Mouse (Mus musculus): ENCODE data around the gene Prkce. TPM values are rescaled to one million over a fixed set of nuclear protein-coding genes. Genes with fewer than 3 reads are reported as not detected.

The Prkce gene
- polyA plus RNA-seq, 1 experiment from 2014 or later = 7.4 TPM

DNA sequence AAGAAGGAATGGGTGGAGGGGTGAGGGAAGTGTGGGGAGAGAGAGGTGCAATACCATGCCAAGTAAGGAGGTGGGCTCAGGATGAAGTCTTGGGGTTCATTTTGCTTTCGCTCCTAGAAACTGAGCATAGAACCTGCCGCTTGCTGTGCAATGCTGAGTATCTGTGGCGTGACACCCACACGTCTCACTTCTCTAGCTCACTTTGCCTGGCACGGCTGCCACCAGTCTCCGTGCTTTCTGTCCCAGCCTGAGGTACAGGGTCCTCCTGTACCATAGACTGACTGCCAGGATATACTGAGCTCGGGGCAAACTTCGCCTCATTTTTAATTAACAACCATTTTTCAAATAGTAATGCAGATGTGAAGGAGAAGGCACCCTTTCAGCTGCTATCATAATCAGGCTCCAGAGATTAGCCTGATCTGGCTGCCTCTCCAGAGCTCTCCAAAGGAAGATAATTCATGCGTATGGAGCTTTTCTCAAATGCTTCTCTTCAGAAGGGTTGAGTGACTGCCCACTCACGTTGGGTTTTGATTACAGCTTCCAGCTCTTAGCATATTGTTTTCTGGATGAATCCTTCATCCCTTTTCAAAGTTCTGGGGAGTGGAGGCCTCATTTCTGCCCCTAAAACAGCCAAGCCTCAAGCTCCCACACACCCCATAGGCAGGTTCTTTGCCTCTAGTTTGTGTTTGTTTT lies 253.2 kb downstream of the Prkce start:
- H3K9ac ChIP-seq (ENCODE audit: low read depth, low read length) = no peak overlapping the region
- H3K4me2 ChIP-seq (replicated peaks; ENCODE audit: low read depth, low read length) = no peak overlapping the region
- H3K9me3 ChIP-seq (ENCODE audit: control insufficient read depth, low read length) = no peaks in the 10 kb centered on the region
- no peaks in the 10 kb centered on the region for H3K36me3 ChIP-seq (ENCODE audit: control insufficient read depth, insufficient read depth, low read length)
- DNase-seq (ENCODE audit: low spot score) = no peak
- 91% methylated on average over 10 of the region's 10 CpGs for WGBS
- H3K27me3 ChIP-seq (ENCODE audit: control insufficient read depth, insufficient read depth, low read length) = no peaks in the 10 kb centered on the region
- no peak for ATAC-seq (ENCODE audit: low FRiP score)
- H3K4me3 ChIP-seq (ENCODE audit: low read depth, low read length) = no peak overlapping the region
- H3K4me1 ChIP-seq (replicated peaks; ENCODE audit: control insufficient read depth, insufficient read depth, low read length) = no peaks in the 10 kb centered on the region
- H3K27ac ChIP-seq (ENCODE audit: low read depth, low read length) = no peak overlapping the region

DNA sequence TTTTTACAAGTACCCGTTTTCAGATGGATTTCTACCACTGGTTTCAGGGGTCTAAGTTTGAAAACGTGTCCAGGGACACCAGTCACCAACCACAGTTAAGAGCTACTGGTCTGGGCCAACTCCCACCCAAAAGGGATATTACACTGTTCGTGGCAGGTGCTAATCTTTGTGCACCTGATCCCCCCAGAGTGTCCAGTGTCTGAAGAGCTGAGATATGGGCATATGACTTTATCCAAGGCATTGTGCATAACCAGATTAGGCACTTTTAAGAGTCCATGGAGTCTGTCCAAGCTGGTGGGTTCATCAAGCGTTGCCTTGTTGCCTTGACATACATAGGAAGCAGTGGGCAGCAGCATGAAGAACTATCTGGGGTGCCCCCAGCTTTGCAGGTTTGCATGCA lies 254.4 kb downstream of the Prkce start:
- Histone ChIP-seq H3K9me3 (ENCODE audit: control insufficient read depth, low read length) (no peaks in the 10 kb centered on the region), H3K27ac (ENCODE audit: low read depth, low read length) (no peak overlapping the region), H3K4me3 (ENCODE audit: low read depth, low read length) (no peak overlapping the region), H3K9ac (ENCODE audit: low read depth, low read length) (no peak overlapping the region), H3K36me3 (ENCODE audit: control insufficient read depth, insufficient read depth, low read length) (no peaks in the 10 kb centered on the region), H3K4me2 (replicated peaks; ENCODE audit: low read depth, low read length) (no peak overlapping the region), H3K4me1 (replicated peaks; ENCODE audit: control insufficient read depth, insufficient read depth, low read length) (no peaks in the 10 kb centered on the region), H3K27me3 (ENCODE audit: control insufficient read depth, insufficient read depth, low read length) (no peaks in the 10 kb centered on the region)
- WGBS = 86% methylated on average over 4 of the region's 4 CpGs
- DNase-seq (ENCODE audit: low spot score) (no peak), ATAC-seq (ENCODE audit: low FRiP score) (no peak)

DNA sequence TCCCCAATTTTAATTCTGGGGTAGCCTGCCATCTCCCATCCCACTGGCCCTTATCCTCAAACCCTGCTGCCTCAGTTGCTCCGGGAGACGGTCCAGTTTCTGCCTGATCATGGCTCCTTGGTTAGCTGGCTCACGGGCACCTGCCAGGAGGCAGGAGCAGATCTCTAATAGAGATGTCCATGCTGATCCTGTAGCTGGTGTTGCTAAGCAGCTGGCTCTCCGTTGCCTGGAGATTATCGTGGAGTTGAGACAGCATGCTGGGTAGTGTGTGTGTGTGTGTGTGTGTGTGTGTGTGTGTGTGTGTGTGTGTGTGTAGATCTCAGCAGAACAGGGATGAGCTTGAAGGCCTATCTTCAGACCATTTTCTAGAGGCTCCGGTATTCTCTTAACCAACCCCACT lies 262.3 kb downstream of the Prkce start:
- Histone ChIP-seq H3K4me3 (ENCODE audit: low read depth, low read length) (no peak overlapping the region), H3K4me2 (replicated peaks; ENCODE audit: low read depth, low read length) (no peak overlapping the region), H3K9me3 (ENCODE audit: control insufficient read depth, low read length) (no peaks in the 10 kb centered on the region), H3K27ac (ENCODE audit: low read depth, low read length) (no peak overlapping the region), H3K9ac (ENCODE audit: low read depth, low read length) (no peak overlapping the region), H3K27me3 (ENCODE audit: control insufficient read depth, insufficient read depth, low read length) (no peaks in the 10 kb centered on the region), H3K36me3 (ENCODE audit: control insufficient read depth, insufficient read depth, low read length) (no peaks in the 10 kb centered on the region), H3K4me1 (replicated peaks; ENCODE audit: control insufficient read depth, insufficient read depth, low read length) (no peaks in the 10 kb centered on the region)
- WGBS = 93% methylated on average over 6 of the region's 6 CpGs
- ATAC-seq (ENCODE audit: low FRiP score) (no peak), DNase-seq (ENCODE audit: low spot score) (no peak)

DNA sequence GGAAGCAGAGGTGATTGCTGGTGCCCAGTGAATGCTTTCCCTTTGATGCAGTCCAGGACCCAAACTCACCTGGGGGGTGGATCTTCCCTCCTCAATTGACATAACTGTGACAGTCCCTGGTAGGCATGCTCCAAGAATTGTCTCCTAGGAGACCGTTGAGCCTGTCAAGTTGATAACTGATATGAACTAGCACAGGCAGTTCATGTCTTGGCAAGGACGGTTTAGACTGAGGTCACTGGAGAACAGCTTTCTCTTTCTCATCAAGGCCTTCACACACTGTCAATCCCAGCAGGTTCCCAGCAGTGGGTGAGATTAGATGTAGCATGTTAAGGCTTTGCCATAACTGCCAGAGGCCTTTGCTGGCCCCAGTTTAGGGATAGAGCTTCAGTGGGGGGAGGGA lies 265.5 kb downstream of the Prkce start:
- Histone ChIP-seq H3K4me2 (replicated peaks; ENCODE audit: low read depth, low read length) (no peak overlapping the region), H3K4me1 (replicated peaks; ENCODE audit: control insufficient read depth, insufficient read depth, low read length) (no peaks in the 10 kb centered on the region), H3K9me3 (ENCODE audit: control insufficient read depth, low read length) (no peaks in the 10 kb centered on the region), H3K4me3 (ENCODE audit: low read depth, low read length) (no peak overlapping the region), H3K27ac (ENCODE audit: low read depth, low read length) (no peak overlapping the region), H3K36me3 (ENCODE audit: control insufficient read depth, insufficient read depth, low read length) (no peaks in the 10 kb centered on the region), H3K9ac (ENCODE audit: low read depth, low read length) (no peak overlapping the region), H3K27me3 (ENCODE audit: control insufficient read depth, insufficient read depth, low read length) (no peaks in the 10 kb centered on the region)
- DNase-seq (ENCODE audit: low spot score) = no peak
- 72% methylated on average over 2 of the region's 2 CpGs for WGBS
- no peak for ATAC-seq (ENCODE audit: low FRiP score)

DNA sequence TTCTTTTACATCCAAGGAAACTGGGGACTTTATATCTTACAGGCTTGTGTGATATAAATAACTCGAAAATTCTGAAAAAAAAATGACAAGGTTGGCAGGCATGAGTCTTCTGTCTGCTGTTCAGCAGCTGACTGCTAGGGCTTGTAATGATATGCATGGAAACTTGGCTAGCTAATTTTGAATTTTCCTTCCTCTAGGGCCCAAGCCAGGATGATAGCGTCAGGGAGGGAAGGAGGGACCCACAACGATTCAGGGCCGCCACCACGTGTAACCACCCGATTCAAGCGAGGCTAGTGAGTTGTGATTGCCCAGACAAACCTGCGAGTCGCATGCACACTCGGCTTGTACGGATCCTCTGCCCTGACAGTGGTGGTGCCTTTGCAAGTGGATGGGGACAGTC lies 266.2 kb downstream of the Prkce start:
- WGBS = 92% methylated on average over 11 of the region's 11 CpGs
- Histone ChIP-seq H3K4me2 (replicated peaks; ENCODE audit: low read depth, low read length) (no peak overlapping the region), H3K9ac (ENCODE audit: low read depth, low read length) (no peak overlapping the region), H3K27ac (ENCODE audit: low read depth, low read length) (no peak overlapping the region), H3K4me1 (replicated peaks; ENCODE audit: control insufficient read depth, insufficient read depth, low read length) (no peaks in the 10 kb centered on the region), H3K4me3 (ENCODE audit: low read depth, low read length) (no peak overlapping the region), H3K27me3 (ENCODE audit: control insufficient read depth, insufficient read depth, low read length) (no peaks in the 10 kb centered on the region), H3K9me3 (ENCODE audit: control insufficient read depth, low read length) (no peaks in the 10 kb centered on the region), H3K36me3 (ENCODE audit: control insufficient read depth, insufficient read depth, low read length) (no peaks in the 10 kb centered on the region)
- no peak for ATAC-seq (ENCODE audit: low FRiP score)
- no peak for DNase-seq (ENCODE audit: low spot score)

DNA sequence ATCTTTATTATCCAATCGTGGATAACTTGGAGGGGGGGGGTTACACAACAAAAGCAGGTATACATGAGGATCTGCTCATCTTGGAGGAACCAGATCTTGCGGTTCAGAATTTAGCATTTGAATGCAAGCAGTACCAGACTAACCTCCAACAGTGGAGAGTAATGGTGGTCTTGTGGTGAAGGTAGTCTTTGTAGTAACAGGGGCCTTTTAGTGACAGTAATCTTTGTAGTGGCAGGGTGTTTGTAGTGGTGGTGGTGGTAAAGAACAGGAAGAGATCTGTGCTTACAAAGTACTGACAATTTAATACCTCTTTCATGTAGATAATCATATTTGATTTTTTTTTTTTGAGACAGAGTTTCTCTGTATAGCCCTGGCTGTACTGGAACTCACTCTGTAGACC lies 267.2 kb downstream of the Prkce start:
- WGBS = 66% methylated on average over 2 of the region's 2 CpGs

DNA sequence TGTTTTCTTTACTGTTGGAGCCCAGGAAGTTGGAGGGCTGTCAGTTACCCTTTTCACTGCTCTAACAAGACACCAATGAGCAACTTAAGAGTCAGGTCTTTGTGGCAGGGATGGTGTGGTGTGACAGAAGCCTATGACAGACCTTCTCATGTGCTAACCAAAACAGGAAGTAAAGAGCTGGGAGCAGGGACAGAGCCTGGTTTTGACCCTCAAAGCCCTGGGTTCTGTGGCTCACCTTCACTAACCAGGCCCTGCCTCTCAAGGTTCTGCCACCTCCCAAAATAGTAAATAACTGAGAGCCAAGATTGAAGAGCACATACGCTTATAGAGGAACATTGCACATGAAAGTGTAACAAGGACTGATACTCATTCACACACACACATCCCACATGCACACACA lies 268.0 kb downstream of the Prkce start:
- no peak for ATAC-seq (ENCODE audit: low FRiP score)
- no peak for DNase-seq (ENCODE audit: low spot score)
- H3K27ac ChIP-seq (ENCODE audit: low read depth, low read length) = no peak overlapping the region
- no peak overlapping the region for H3K4me3 ChIP-seq (ENCODE audit: low read depth, low read length)
- WGBS = 95% methylated on average over 1 of the region's 1 CpGs
- H3K9ac ChIP-seq (ENCODE audit: low read depth, low read length) = no peak overlapping the region
- H3K9me3 ChIP-seq (ENCODE audit: control insufficient read depth, low read length) = no peaks in the 10 kb centered on the region
- H3K4me2 ChIP-seq (replicated peaks; ENCODE audit: low read depth, low read length) = no peak overlapping the region
- H3K36me3 ChIP-seq (ENCODE audit: control insufficient read depth, insufficient read depth, low read length) = no peaks in the 10 kb centered on the region
- H3K27me3 ChIP-seq (ENCODE audit: control insufficient read depth, insufficient read depth, low read length) = no peaks in the 10 kb centered on the region
- no peaks in the 10 kb centered on the region for H3K4me1 ChIP-seq (replicated peaks; ENCODE audit: control insufficient read depth, insufficient read depth, low read length)

More for the DNA sequence above, 267.2 kb downstream of the Prkce start:
- DNase-seq (ENCODE audit: low spot score) (no peak), ATAC-seq (ENCODE audit: low FRiP score) (no peak)
- Histone ChIP-seq H3K27me3 (ENCODE audit: control insufficient read depth, insufficient read depth, low read length) (no peaks in the 10 kb centered on the region), H3K4me3 (ENCODE audit: low read depth, low read length) (no peak overlapping the region), H3K9ac (ENCODE audit: low read depth, low read length) (no peak overlapping the region), H3K27ac (ENCODE audit: low read depth, low read length) (no peak overlapping the region), H3K4me1 (replicated peaks; ENCODE audit: control insufficient read depth, insufficient read depth, low read length) (no peaks in the 10 kb centered on the region), H3K9me3 (ENCODE audit: control insufficient read depth, low read length) (no peaks in the 10 kb centered on the region), H3K36me3 (ENCODE audit: control insufficient read depth, insufficient read depth, low read length) (no peaks in the 10 kb centered on the region), H3K4me2 (replicated peaks; ENCODE audit: low read depth, low read length) (no peak overlapping the region)

DNA sequence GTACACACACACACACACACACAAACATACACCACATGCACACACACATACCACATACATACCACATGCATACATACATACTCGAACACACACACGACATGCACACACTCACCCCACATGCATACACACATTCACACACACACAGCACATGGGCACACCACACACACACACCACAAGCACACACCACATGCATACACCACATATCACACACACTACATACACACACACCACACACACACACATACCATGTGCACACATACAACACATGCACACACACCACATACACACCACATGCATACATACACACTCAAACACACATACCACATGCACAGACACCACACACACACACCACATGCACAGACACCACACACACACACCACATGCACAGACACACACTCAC lies 268.4 kb downstream of the Prkce start:
- H3K4me2 ChIP-seq (replicated peaks; ENCODE audit: low read depth, low read length) = no peak overlapping the region
- DNase-seq (ENCODE audit: low spot score) (no peak), ATAC-seq (ENCODE audit: low FRiP score) (no peak)

DNA sequence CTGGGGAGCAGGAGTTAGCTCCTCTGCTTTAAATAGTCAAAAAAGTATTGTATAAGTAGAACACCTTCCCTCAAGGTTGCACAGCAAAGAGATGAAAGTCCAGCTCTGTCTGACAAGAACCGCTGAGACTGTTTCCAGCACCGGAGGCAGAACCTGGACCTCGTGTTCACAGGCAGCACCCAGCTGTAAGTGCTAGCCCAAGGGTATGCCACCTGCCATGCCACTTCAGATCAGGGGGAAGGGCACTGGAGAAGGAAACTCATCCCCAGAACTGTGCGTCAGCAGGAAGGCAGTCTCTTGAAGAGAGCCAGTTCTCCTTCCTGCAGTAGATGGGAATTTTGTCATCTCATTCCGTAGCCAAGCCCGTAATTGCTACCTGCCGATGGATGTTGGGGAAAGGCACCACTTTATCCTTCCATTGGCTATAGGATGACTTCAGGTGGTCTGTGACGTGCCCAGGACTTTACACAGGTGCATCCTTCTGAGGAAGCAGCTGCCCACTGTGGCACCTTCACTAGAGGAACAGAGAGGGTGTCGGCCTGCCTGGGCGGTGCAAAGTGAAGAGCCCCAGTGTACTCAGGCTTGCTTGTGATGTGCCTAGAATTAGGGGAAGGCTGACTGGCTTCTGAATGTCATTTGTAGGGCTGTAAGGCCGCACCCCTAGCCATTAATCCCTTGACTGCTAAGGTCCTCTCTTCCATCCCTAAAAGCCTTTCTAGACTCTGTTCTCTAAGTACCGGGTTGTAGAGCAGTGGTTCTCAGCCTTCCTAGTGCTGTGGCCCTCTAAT lies 269.2 kb downstream of the Prkce start:
- no peaks in the 10 kb centered on the region for H3K9me3 ChIP-seq (ENCODE audit: control insufficient read depth, low read length)
- ATAC-seq (ENCODE audit: low FRiP score) (no peak), DNase-seq (ENCODE audit: low spot score) (no peak)
- H3K36me3 ChIP-seq (ENCODE audit: control insufficient read depth, insufficient read depth, low read length) = no peaks in the 10 kb centered on the region
- WGBS = 90% methylated on average over 12 of the region's 12 CpGs
- no peaks in the 10 kb centered on the region for H3K4me1 ChIP-seq (replicated peaks; ENCODE audit: control insufficient read depth, insufficient read depth, low read length)
- H3K27me3 ChIP-seq (ENCODE audit: control insufficient read depth, insufficient read depth, low read length) = no peaks in the 10 kb centered on the region
- no peak overlapping the region for H3K9ac ChIP-seq (ENCODE audit: low read depth, low read length)
- no peak overlapping the region for H3K4me2 ChIP-seq (replicated peaks; ENCODE audit: low read depth, low read length)
- no peak overlapping the region for H3K4me3 ChIP-seq (ENCODE audit: low read depth, low read length)
- H3K27ac ChIP-seq (ENCODE audit: low read depth, low read length) = no peak overlapping the region

More for the DNA sequence above, 268.4 kb downstream of the Prkce start:
- H3K27ac ChIP-seq (ENCODE audit: low read depth, low read length) = no peak overlapping the region
- no peaks in the 10 kb centered on the region for H3K27me3 ChIP-seq (ENCODE audit: control insufficient read depth, insufficient read depth, low read length)
- WGBS = 97% methylated on average over 2 of the region's 2 CpGs
- H3K9me3 ChIP-seq (ENCODE audit: control insufficient read depth, low read length) = no peaks in the 10 kb centered on the region
- H3K4me3 ChIP-seq (ENCODE audit: low read depth, low read length) = no peak overlapping the region
- no peak overlapping the region for H3K9ac ChIP-seq (ENCODE audit: low read depth, low read length)
- H3K4me1 ChIP-seq (replicated peaks; ENCODE audit: control insufficient read depth, insufficient read depth, low read length) = no peaks in the 10 kb centered on the region
- no peaks in the 10 kb centered on the region for H3K36me3 ChIP-seq (ENCODE audit: control insufficient read depth, insufficient read depth, low read length)

Measured in hindbrain, embryonic 11.5 days (tissue).